Mouse (Mus musculus): Measurements from ENCODE around the gene Ipo4.

- TF ChIP-seq CTCF (IDR thresholded peaks at IDR 0.05; ENCODE audit: borderline replicate concordance, insufficient read depth, low read depth, low read length) (no peak), POLR2A (IDR thresholded peaks at IDR 0.05; ENCODE audit: borderline replicate concordance, insufficient read depth, low read length) (no peak)
These were observed 46.3 kb upstream of the Ipo4 start for GRCm38 (mm10) chr14:55682118-55682493.
